Mouse (Mus musculus): ENCODE measurements around the gene Gm26661. TPM values are rescaled to one million over a fixed set of nuclear protein-coding genes. Genes with fewer than 3 reads are reported as not detected.

Gm26661 gene
- total RNA-seq, 2 experiments from 2014 or later, result not detected

DNA sequence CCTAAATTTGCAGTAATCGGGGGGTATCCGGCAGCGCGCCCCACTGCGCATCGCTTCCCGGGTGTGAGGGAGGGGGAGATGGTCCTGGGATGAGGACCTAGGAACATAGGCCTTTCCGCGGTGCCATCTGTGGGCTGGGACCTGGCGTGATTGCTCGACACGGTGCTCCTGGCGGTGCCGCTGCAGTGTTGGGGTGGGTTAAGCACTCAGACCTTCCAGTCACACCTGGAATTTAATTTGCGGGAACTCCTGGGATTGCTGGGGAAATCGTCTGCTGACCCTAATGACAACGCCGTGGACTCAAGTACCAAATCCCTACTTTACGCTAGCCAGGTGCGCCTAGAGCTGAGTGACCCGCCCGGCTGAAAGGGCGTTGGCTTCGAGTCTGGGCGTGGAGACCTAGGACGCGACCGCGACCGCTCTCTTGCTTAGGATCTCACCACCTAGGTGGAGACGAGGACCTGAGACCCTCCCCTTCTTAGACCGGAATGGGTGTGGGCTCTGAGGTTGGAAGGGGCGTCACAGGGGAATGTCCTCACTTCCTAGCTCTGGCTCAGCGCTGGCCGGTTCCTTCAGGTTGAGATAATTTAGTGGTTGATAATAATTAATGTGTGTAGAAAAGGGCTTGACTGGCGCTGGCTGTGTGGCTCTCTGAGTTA lies 27.2 kb downstream of the Gm26661 start:
- DNase-seq (ENCODE audit: extremely low spot score in 1 of 2, low spot score in 1 of 2), result no peak

DNA sequence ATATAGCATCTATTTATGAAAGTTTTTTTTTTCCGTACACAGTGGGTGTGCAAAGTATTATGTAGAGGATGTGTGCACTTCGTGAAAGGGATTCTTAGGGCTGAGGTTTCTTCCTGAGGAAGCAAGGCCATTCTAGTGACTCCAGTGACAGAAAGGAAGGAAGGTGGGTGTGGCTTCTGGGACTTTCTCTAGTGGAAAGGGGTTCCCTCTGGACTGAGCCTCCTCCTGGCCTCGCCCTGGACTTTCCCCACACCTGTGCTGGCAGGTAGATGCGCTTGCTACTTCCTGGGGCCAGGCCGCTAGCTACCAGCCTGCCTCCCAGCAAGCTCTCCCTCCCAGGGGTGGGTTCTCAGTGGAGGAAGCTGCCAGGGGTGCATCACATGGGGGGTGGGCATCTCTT lies 28.1 kb downstream of the Gm26661 start:
- no peak for DNase-seq (ENCODE audit: extremely low spot score in 1 of 2, low spot score in 1 of 2)

GRCm38 (mm10) chr14:7821341-7821740 lies 30.0 kb downstream of the Gm26661 start:
- DNase-seq (ENCODE audit: extremely low spot score in 1 of 2, low spot score in 1 of 2), result no peak

DNA sequence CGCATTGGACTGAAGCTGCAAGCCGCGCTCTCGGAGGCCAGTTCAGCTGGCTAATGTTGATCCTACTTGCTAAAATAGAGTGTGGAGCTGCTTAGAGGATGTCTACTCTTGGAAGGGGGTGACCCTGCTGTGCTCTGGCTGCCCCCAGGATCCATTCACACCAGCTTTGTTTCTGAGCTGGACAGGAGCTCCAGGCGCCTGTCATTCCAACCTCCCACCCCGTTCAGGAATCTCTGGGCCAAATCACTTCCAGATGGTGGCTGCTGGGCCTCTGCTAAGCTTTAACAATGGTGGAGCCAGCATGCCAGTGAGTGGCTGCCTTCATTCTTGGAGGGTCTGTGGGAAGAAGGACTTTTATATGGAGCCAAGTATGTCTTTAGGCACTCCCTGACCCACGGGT lies 31.3 kb downstream of the Gm26661 start:
- DNase-seq (ENCODE audit: extremely low spot score in 1 of 2, low spot score in 1 of 2), result no peak

GRCm38 (mm10) chr14:7824651-7825268 lies 33.4 kb downstream of the Gm26661 start:
- DNase-seq (ENCODE audit: extremely low spot score in 1 of 2, low spot score in 1 of 2), result no peak

GRCm38 (mm10) chr14:7826151-7826937 lies 35.0 kb downstream of the Gm26661 start:
- no peak for DNase-seq (ENCODE audit: extremely low spot score in 1 of 2, low spot score in 1 of 2)

GRCm38 (mm10) chr14:7829181-7829580 lies 37.8 kb downstream of the Gm26661 start:
- DNase-seq (ENCODE audit: extremely low spot score in 1 of 2, low spot score in 1 of 2), result no peak

DNA sequence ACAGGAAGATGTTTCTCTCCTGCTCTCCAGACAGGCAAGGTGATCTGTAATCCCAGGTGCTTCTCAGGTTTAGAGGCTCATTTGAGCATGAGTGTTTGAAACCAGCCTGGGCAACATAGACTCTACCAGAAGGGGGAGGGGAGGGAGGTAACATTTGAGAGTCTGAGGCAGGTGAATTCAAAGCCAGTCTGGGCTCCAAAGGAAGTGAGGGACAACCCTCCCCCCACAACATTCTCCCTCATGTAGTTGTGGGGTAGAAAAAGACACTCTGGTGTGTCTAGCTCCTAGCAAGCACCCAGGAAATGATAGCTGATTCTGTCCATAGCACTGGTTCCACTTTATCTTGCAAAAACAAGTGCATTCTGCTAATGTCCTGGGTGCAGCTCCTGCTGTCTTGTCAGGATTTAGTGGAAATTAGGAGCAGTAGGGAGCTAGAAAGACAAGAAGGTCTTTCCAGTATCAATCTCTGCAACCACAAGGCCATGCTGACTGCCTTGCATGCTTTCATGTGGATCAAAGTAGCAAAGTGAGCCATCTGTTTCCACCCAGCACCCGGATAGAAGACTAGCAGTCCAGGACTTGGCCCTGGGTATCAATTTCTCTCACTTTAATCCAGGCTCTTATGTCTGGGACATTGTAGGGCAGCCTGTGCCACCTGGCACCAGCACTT lies 40.5 kb downstream of the Gm26661 start:
- DNase-seq (ENCODE audit: extremely low spot score in 1 of 2, low spot score in 1 of 2), result no peak

DNA sequence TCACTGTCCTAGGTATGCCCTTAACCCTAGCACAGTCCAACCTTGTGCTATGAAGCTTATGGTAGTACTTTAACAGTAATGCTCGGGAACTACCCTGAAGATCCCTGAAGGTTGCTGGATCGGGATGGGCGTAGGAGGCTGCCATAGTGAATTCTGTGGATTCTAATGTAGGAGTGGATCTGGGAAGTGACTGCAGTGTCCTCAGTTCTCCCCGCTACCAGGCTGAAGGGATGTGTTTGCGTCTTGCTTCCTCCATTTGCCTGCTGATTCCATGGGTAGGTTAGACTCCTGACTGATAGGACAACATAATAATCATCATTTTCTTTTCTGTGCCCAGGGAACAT lies 41.0 kb downstream of the Gm26661 start:
- DNase-seq (ENCODE audit: extremely low spot score in 1 of 2, low spot score in 1 of 2), result no peak

DNA sequence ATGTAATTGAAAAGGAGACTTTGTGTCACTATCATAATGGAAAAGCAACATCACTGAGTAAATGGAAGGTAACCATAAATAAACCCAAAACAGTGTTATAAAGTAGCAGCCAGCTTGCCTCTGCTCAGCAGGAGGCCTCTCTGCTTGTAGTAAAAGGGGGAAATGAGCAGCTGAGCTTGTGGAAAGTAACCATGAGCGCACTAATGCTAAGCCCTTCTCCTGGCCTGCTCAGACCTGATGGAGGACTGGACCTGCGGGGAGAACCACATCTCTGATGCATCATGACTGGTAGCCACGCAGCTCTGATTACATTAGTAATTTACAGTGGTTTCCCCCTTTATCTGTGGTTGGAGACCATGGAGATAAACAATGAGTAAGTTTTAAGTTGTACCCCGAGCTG lies 42.1 kb downstream of the Gm26661 start:
- no peak for DNase-seq (ENCODE audit: extremely low spot score in 1 of 2, low spot score in 1 of 2)

DNA sequence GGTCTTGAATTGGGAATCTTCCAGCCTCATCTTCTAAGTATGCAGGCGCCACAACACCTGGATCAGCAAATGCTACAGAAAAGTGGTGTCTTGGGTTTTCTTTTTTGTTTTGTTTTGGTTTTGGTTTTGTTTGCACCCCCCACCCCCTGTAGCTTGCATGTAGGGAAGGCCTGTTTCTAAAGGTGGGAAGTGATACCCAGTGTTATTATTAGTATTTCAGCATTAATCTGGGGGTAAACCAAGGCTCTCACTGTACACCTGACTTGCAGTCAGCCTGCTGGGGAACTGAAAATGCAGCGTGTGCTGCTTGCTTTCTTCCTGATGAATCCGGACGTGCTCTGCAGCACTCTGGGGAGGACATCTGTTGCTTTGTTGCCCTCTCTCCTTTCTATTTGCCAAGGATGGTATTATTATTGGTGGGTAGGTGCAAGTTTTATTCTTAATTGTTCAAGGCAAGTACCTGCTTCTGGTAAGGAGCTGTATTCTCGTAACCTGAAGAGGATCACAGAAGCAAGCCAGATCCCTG lies 47.2 kb downstream of the Gm26661 start:
- no peak for DNase-seq (ENCODE audit: extremely low spot score in 1 of 2, low spot score in 1 of 2)

DNA sequence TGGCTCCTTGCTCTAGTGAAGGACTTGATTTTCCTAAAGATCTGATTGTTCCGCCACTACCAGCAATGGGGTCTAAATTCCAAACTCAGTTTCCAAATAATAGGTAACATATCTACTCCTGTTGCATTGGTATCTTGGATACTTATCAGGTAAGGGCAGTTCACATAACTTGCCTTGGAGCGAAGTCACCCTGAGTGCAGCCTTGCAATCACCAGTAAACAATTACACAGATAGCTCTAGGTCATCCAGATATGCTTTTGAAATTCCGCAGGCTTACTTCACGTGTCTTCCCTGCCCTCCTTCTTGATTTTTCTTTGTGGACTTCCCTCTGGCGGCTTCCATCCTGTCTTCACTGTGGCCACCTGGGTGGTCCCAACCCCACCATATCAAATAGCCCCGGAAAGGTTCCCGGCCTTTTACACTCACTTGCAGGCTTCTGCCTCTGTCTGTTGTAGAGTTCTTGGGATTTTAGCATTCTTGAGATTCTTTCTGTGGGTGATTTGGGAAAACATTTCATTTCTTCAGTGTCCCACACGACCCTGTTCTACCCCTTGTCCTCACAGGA lies 48.6 kb downstream of the Gm26661 start:
- DNase-seq (ENCODE audit: extremely low spot score in 1 of 2, low spot score in 1 of 2), result no peak

Other genes starting within 250 kb of the Gm26661 start
- 10 to 100 TPM in 1 of 2 experiments, 1 to 10 TPM in 1; 8.7 to 10.0 TPM for gene Gm3558, start 223.0 kb upstream of the Gm26661 start, total RNA-seq (2021)
- gene Gm10338, start 196.0 kb upstream of the Gm26661 start, total RNA-seq (2021), result not detected
- gene Gm10128, start 147.6 kb upstream of the Gm26661 start, total RNA-seq (2021), result not detected
- 10 to 100 TPM; 37.2 to 68.2 TPM for gene Flnb, start 26.4 kb downstream of the Gm26661 start, total RNA-seq (2021)
- not detected for gene Gm45521, start 165.7 kb downstream of the Gm26661 start, total RNA-seq (2021)
- gene Dnase1l3, start 203.0 kb downstream of the Gm26661 start, total RNA-seq (2021), result under 1 TPM in 1 of 2 experiments, not detected in 1; 0.07 TPM
- 10 to 100 TPM; 70.1 to 78.5 TPM for gene Abhd6, start 211.3 kb downstream of the Gm26661 start, total RNA-seq (2021)

Measured in layer of hippocampus, postnatal 25 days (tissue).